Mouse (Mus musculus) lung, postnatal 0 days (tissue): ENCODE results near the gene Car14. TPM values are rescaled to one million over a fixed set of nuclear protein-coding genes. Genes with fewer than 3 reads are reported as not detected.
A peak's percentile ranks its signal among the peaks of the same experiment; 100 is the strongest.

Experiments used
- ATAC-seq: fragments of 200-750 bp; cut with Nextera tagmentation; 2 replicates; pipeline ENCODE4 v1.8.0; 2017; ENCODE audit warnings: moderate library complexity
- DNase-seq: peaks from one replicate; pipeline ENCODE4 v3.0.0-alpha.2; 2016; ENCODE audit warnings: low spot score
- H3K27ac ChIP-seq: fragments of 300-500 bp; sonication (generic); 2 replicates; pipeline ENCODE4 v1.5.1; 2014; ENCODE audit warnings: antibody characterized with exemption, mild to moderate bottlenecking, low read length, mixed read lengths
- H3K27me3 ChIP-seq: fragments of 300-500 bp; sonication (generic); replicated peaks from 2 replicates; pipeline ENCODE4 v1.6.1; 2014; ENCODE audit warnings: low read length, mixed read lengths; ENCODE audit not compliant: insufficient read depth
- H3K36me3 ChIP-seq: fragments of 300-500 bp; sonication (generic); 2 replicates; pipeline ENCODE4 v1.6.1; 2014; ENCODE audit warnings: low read length, mixed read lengths; ENCODE audit not compliant: insufficient read depth
- H3K4me1 ChIP-seq: fragments of 300-500 bp; sonication (generic); 2 replicates; pipeline ENCODE4 v1.6.1; 2014; ENCODE audit warnings: antibody characterized with exemption, low read depth, low read length, mixed read lengths; ENCODE audit not compliant: insufficient read depth
- H3K4me2 ChIP-seq: fragments of 300-500 bp; sonication (generic); replicated peaks from 2 replicates; pipeline ENCODE4 v1.6.1; 2014; ENCODE audit warnings: low read depth, mild to moderate bottlenecking, low read length, moderate library complexity, mixed read lengths
- H3K4me3 ChIP-seq: fragments of 300-500 bp; sonication (generic); 2 replicates; pipeline ENCODE4 v1.5.1; 2014; ENCODE audit warnings: low read depth, low read length
- H3K9ac ChIP-seq: fragments of 300-500 bp; sonication (generic); replicated peaks from 2 replicates; pipeline ENCODE4 v1.6.1; 2014; ENCODE audit warnings: low read depth, mild to moderate bottlenecking
- H3K9me3 ChIP-seq: fragments of 300-500 bp; sonication (generic); 2 replicates; pipeline ENCODE4 v1.6.1; 2016; ENCODE audit warnings: low read length, mixed read lengths
- CTCF ChIP-seq: IDR thresholded peaks from 2 replicates; pipeline ENCODE4 v1.5.1; 2016; ENCODE audit warnings: antibody characterized with exemption, mild to moderate bottlenecking
- EP300 ChIP-seq: IDR thresholded peaks from 2 replicates; pipeline ENCODE4 v1.6.1; 2016; ENCODE audit warnings: antibody characterized with exemption, mild to moderate bottlenecking, control low read depth
- WGBS: fragments of 180-500 bp; shearing (Covaris S2); extraction: QIAGEN DNeasy Blood & Tissue Kit; methylation state at CpG from one replicate; pipeline ENCODE4 v1.1.7; 2014; 5-methylcytosine and 5-hydroxymethylcytosine counted together
- polyA plus RNA-seq: library from polyadenylated mRNA; unstranded; fragments of >200 nt; fragmentation: Nextera tagmentation; extraction: Ambion mirVana; gene quantifications from 2 replicates; pipeline ENCODE4 v1.2.1, GENCODE M21; 2015

Gene Car14
- polyA plus RNA-seq, 1 experiment from 2014 or later: 4.4 TPM

- H3K4me3 ChIP-seq: no peak overlapping the region
- no peaks in the 10 kb centered on the region for H3K27me3 ChIP-seq
- H3K4me1 ChIP-seq: no peaks in the 10 kb centered on the region
- ATAC-seq (no peak), DNase-seq (peak; percentile 75)
- H3K9me3 ChIP-seq: no peaks in the 10 kb centered on the region
- no peak overlapping the region for H3K27ac ChIP-seq
- H3K36me3 ChIP-seq: peaks cover 20% of the 10 kb centered on the region; the same call in 1 of the 2 replicates
- no peak overlapping the region for H3K9ac ChIP-seq
- TF ChIP-seq CTCF: no peak
- TF ChIP-seq EP300: no peak
- H3K4me2 ChIP-seq: no peak overlapping the region
- 72% methylated on average over 7 of the region's 7 CpGs for WGBS
Observed at GRCm38 (mm10) chr3:95933111-95933750, 28.7 kb upstream of the Car14 start.

- Histone ChIP-seq H3K4me1 (no peaks in the 10 kb centered on the region), H3K9ac (no peak overlapping the region), H3K36me3 (peaks cover 19% of the 10 kb centered on the region; the same call in 1 of the 2 replicates), H3K9me3 (no peaks in the 10 kb centered on the region), H3K27me3 (no peaks in the 10 kb centered on the region), H3K4me2 (no peak overlapping the region), H3K4me3 (no peak overlapping the region), H3K27ac (no peak overlapping the region)
- DNase-seq (no peak), ATAC-seq (no peak)
- WGBS: 85% methylated on average over 7 of the region's 7 CpGs
- TF ChIP-seq CTCF (no peak), EP300 (no peak)
Observed at GRCm38 (mm10) chr3:95932566-95932965, 28.1 kb upstream of the Car14 start.

GRCm38 (mm10) chr3:95932157-95932556 is 27.7 kb upstream of the Car14 start:
- Histone ChIP-seq H3K27ac (no peak overlapping the region), H3K4me2 (no peak overlapping the region), H3K9me3 (no peaks in the 10 kb centered on the region), H3K36me3 (peaks cover 15% of the 10 kb centered on the region; the same call in 1 of the 2 replicates), H3K9ac (no peak overlapping the region), H3K4me1 (no peaks in the 10 kb centered on the region), H3K4me3 (no peak overlapping the region), H3K27me3 (no peaks in the 10 kb centered on the region)
- DNase-seq (no peak), ATAC-seq (no peak)
- TF ChIP-seq CTCF: peak; percentile 36
- TF ChIP-seq EP300: no peak
- 61% methylated on average over 1 of the region's 1 CpGs for WGBS

GRCm38 (mm10) chr3:95931471-95931870 is 27.0 kb upstream of the Car14 start:
- no peak overlapping the region for H3K27ac ChIP-seq
- no peaks in the 10 kb centered on the region for H3K27me3 ChIP-seq
- H3K9me3 ChIP-seq: no peaks in the 10 kb centered on the region
- no peaks in the 10 kb centered on the region for H3K4me1 ChIP-seq
- no peak overlapping the region for H3K4me2 ChIP-seq
- DNase-seq: no peak
- H3K4me3 ChIP-seq: no peak overlapping the region
- H3K36me3 ChIP-seq: peaks cover 14% of the 10 kb centered on the region; the same call in 1 of the 2 replicates
- TF ChIP-seq EP300: no peak
- 81% methylated on average over 1 of the region's 1 CpGs for WGBS
- no peak for ATAC-seq
- H3K9ac ChIP-seq: no peak overlapping the region

- peaks cover 14% of the 10 kb centered on the region; the same call in 1 of the 2 replicates for H3K36me3 ChIP-seq
- DNase-seq: no peak
- H3K4me2 ChIP-seq: peak overlapping the region; percentile 73
- no peak for ATAC-seq
- peak overlapping the region; percentile 92 for H3K27ac ChIP-seq
- under 1% methylated on average over 5 of the region's 5 CpGs for whole genome bisulfite sequencing
- no peaks in the 10 kb centered on the region for H3K4me1 ChIP-seq
- no peaks in the 10 kb centered on the region for H3K9me3 ChIP-seq
- H3K27me3 ChIP-seq: no peaks in the 10 kb centered on the region
- peak overlapping the region; percentile 94 for H3K4me3 ChIP-seq
- peak overlapping the region; percentile 93 for H3K9ac ChIP-seq
- no peak for TF ChIP-seq CTCF
- no peak for TF ChIP-seq EP300
Observed at GRCm38 (mm10) chr3:95930471-95930789, 25.9 kb upstream of the Car14 start.

GRCm38 (mm10) chr3:95929581-95930470 is 25.3 kb upstream of the Car14 start:
- WGBS: under 1% methylated on average over 75 of the region's 105 CpGs

More at GRCm38 (mm10) chr3:95929581-95930470, 25.3 kb upstream of the Car14 start:
- Histone ChIP-seq H3K36me3 (peaks cover 11% of the 10 kb centered on the region; the same call in 1 of the 2 replicates), H3K4me3 (peak overlapping the region; percentile 94), H3K9me3 (no peaks in the 10 kb centered on the region), H3K9ac (peak overlapping the region; percentile 93), H3K27me3 (no peaks in the 10 kb centered on the region), H3K27ac (peak overlapping the region; percentile 92), H3K4me2 (peak overlapping the region; percentile 73), H3K4me1 (no peaks in the 10 kb centered on the region)
- DNase-seq: peak; percentile 79
- TF ChIP-seq EP300 (no peak), CTCF (no peak; the same call in 1 of the 2 replicates)
- ATAC-seq: peak; percentile 16
